Mouse (Mus musculus) thymus, adult 2 months (tissue): ENCODE data around the gene Phgdh.

Experiments
- CTCF ChIP-seq: fragments of 200-500 bp; IDR thresholded peaks from 2 replicates; pipeline ENCODE4 v1.5.1; 2012; ENCODE audit warnings: mild to moderate bottlenecking, control low read depth, low read length, moderate library complexity, borderline replicate concordance; ENCODE audit not compliant: control insufficient read depth, poor library complexity, insufficient read depth; ENCODE audit errors: extremely low read depth
- POLR2A ChIP-seq: fragments of 200-500 bp; IDR thresholded peaks from 2 replicates; pipeline ENCODE4 v1.6.1; 2012; ENCODE audit warnings: mild to moderate bottlenecking, low read length, control low read depth, moderate library complexity; ENCODE audit not compliant: control insufficient read depth, poor library complexity, insufficient read depth; ENCODE audit errors: extremely low read depth

GRCm38 (mm10) chr3:98348106-98348505 lies 8.3 kb upstream of the Phgdh start:
- TF ChIP-seq CTCF (no peak), POLR2A (no peak)
